25 mouse cellular contexts compared by ENCODE assay signal in the genomic region with DNA sequence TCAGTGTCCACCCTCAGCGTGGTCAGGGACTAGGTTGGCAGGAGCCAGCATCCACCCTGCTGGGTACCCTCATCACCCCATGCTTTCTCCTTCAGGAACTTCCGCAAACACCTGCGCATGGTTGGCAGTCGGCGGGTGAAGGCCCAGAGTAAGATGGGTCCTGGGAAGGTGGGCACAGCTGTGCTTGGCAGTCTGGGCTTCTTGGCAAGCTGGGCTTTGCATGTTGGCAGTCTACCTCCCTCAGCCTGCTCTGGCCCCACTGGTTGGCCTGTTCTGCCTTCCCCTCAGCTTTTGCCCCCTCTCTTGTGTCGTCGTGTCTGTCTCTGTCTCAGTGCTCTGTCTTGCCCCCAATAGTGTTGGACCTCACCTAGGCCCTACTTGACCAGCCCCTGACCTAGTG. TPM values are rescaled to one million over a fixed set of nuclear protein-coding genes. Genes with fewer than 3 reads are reported as not detected.
DNase-seq lines count a peak whose midpoint lies in the region; ATAC-seq and TF ChIP-seq lines count a peak whose summit lies in the region.
"Had no signal": no experiment of that assay in that cellular context is flagged by ENCODE, and none has a peak within 500 bp of the region (broad histone marks: within the 10 kb centered on the region; RNA-seq: fewer than 3 reads in every experiment).

No protein-coding gene starts in this region.

- DNase-seq in forebrain, embryonic 11.5 days (ENCODE audit: low spot score) = no peak
- no peak for DNase-seq in layer of hippocampus, adult 2 months (ENCODE audit: low spot score in 2 of 2)
- DNase-seq in layer of hippocampus, postnatal 25 days (ENCODE audit: extremely low spot score in 1 of 2, low spot score in 1 of 2) = no peak
- DNase-seq: adrenal gland, adult 2 months; adrenal gland, postnatal 10 days; adrenal gland, postnatal 25 days; cerebellum, adult 11 months; cerebellum, adult 18-20 months; cerebellum, adult 8-10 months; cerebellum, adult 9-11 months; cerebellum, postnatal 25 days; embryo, embryonic 11 days had no signal

- no peak overlapping the region for H3K27ac ChIP-seq in forebrain, embryonic 12.5 days
- no peak overlapping the region for H3K27ac ChIP-seq in forebrain, embryonic 11.5 days (ENCODE audit: low read depth, low read length)
- peak overlapping the region; percentile 55; the same call in 1 of the 2 replicates for H3K27ac ChIP-seq in layer of hippocampus, adult 2 months
- H3K27ac ChIP-seq: embryonic facial prominence, embryonic 13.5 days; embryonic facial prominence, embryonic 15.5 days had no signal

- H3K36me3 ChIP-seq in forebrain, embryonic 12.5 days (replicated peaks) = peaks cover 61% of the 10 kb centered on the region
- H3K36me3 ChIP-seq in forebrain, embryonic 11.5 days (ENCODE audit: control insufficient read depth, insufficient read depth, low read length) = no peaks in the 10 kb centered on the region

- H3K9ac ChIP-seq in forebrain, embryonic 12.5 days = 0 out of 2 replicates have a peak overlapping the region, but pooled peaks have one; percentile 8
- no peak overlapping the region for H3K9ac ChIP-seq in forebrain, embryonic 11.5 days (ENCODE audit: low read length)
- H3K9ac ChIP-seq: embryonic facial prominence, embryonic 15.5 days had no signal

- no peaks in the 10 kb centered on the region for H3K9me3 ChIP-seq in forebrain, embryonic 12.5 days
- H3K9me3 ChIP-seq in forebrain, embryonic 11.5 days (ENCODE audit: control insufficient read depth, low read length) = no peaks in the 10 kb centered on the region
- H3K9me3 ChIP-seq: embryonic facial prominence, embryonic 13.5 days; embryonic facial prominence, embryonic 15.5 days; forebrain, embryonic 10.5 days had no signal

- peaks cover 19% of the 10 kb centered on the region for H3K4me1 ChIP-seq in forebrain, embryonic 12.5 days
- H3K4me1 ChIP-seq in forebrain, embryonic 11.5 days (replicated peaks; ENCODE audit: control insufficient read depth, insufficient read depth, low read length) = peaks cover 7% of the 10 kb centered on the region

- no peaks in the 10 kb centered on the region for H3K27me3 ChIP-seq in forebrain, embryonic 12.5 days
- no peaks in the 10 kb centered on the region for H3K27me3 ChIP-seq in forebrain, embryonic 11.5 days (ENCODE audit: control insufficient read depth, insufficient read depth, low read length)
- H3K27me3 ChIP-seq: embryonic facial prominence, embryonic 13.5 days; embryonic facial prominence, embryonic 15.5 days had no signal

- no peak for TF ChIP-seq CTCF in layer of hippocampus, adult 2 months (conservative IDR thresholded peaks at IDR 0.05)

- no peak overlapping the region for H3K4me3 ChIP-seq in forebrain, embryonic 12.5 days (replicated peaks)
- no peak overlapping the region for H3K4me3 ChIP-seq in forebrain, embryonic 11.5 days (ENCODE audit: low read depth, low read length)
- H3K4me3 ChIP-seq in layer of hippocampus, adult 2 months = peak overlapping the region; percentile 24; the same call in 1 of the 2 replicates
- H3K4me3 ChIP-seq: embryonic facial prominence, embryonic 13.5 days; embryonic facial prominence, embryonic 15.5 days; erythroblast, embryonic 14.5 days; forebrain, embryonic 10.5 days had no signal

- ATAC-seq in forebrain, embryonic 12.5 days (ENCODE audit: low FRiP score) = no peak
- no peak for ATAC-seq in forebrain, embryonic 11.5 days (replicated peaks; ENCODE audit: low FRiP score)
- ATAC-seq: forebrain, embryonic 14.5 days; forebrain, embryonic 16.5 days had no signal

- H3K4me2 ChIP-seq in forebrain, embryonic 12.5 days = no peak overlapping the region
- H3K4me2 ChIP-seq in forebrain, embryonic 11.5 days (ENCODE audit: low read depth, low read length, severe bottlenecking) = no peak overlapping the region
- H3K4me2 ChIP-seq: embryonic facial prominence, embryonic 13.5 days; embryonic facial prominence, embryonic 15.5 days had no signal

- WGBS in forebrain, embryonic 12.5 days = 91% methylated on average over 7 of the region's 7 CpGs
- WGBS in forebrain, embryonic 11.5 days = 94% methylated on average over 7 of the region's 7 CpGs

RNA-seq across cellular contexts. Expression of gene Nsmf, which starts 4.8 kb away (rescaled TPM):
- 103 and 112 TPM in 2 replicates for polyA plus RNA-seq in forebrain, embryonic 12.5 days (2016; fragmentation: Nextera tagmentation; extraction: Ambion mirVana)
- polyA plus RNA-seq in forebrain, embryonic 11.5 days (2014; fragmentation: Nextera tagmentation; extraction: Ambion mirVana) = 68.0 and 81.2 TPM in 2 replicates
- 1,000 to 10,000 TPM in 1 of 2 experiments, 100 to 1,000 TPM in 1; 975 to 1,037 TPM for total RNA-seq in layer of hippocampus, adult 2 months (2021)
- 100 to 1,000 TPM; 985 to 995 TPM for total RNA-seq in layer of hippocampus, postnatal 25 days (2021)

RNA-seq across cellular contexts. Expression of gene Entpd8, which starts 21.2 kb away (rescaled TPM):
- polyA plus RNA-seq in forebrain, embryonic 12.5 days (2016; fragmentation: Nextera tagmentation; extraction: Ambion mirVana) = not detected in 2 replicates
- not detected in 2 replicates for polyA plus RNA-seq in forebrain, embryonic 11.5 days (2014; fragmentation: Nextera tagmentation; extraction: Ambion mirVana)
- total RNA-seq in layer of hippocampus, adult 2 months (2021) = not detected
- total RNA-seq in layer of hippocampus, postnatal 25 days (2021) = not detected
- total RNA-seq: adrenal gland, postnatal 25 days; common myeloid progenitor, adult 5-6 weeks; ES-E14; MEL had no signal
- polyA plus RNA-seq: C2C12; embryonic facial prominence, embryonic 11.5 days; embryonic facial prominence, embryonic 13.5 days; embryonic facial prominence, embryonic 15.5 days; forebrain, embryonic 10.5 days; forebrain, embryonic 14.5 days; forebrain, embryonic 16.5 days had no signal

RNA-seq across cellular contexts. Expression of gene Noxa1, which starts 36.0 kb away (rescaled TPM):
- 0.24 TPM in 1 of 2 replicates, not detected in the other for polyA plus RNA-seq in forebrain, embryonic 12.5 days (2016; fragmentation: Nextera tagmentation; extraction: Ambion mirVana)
- polyA plus RNA-seq in forebrain, embryonic 11.5 days (2014; fragmentation: Nextera tagmentation; extraction: Ambion mirVana) = 0.31 TPM in 1 of 2 replicates, not detected in the other
- not detected for total RNA-seq in layer of hippocampus, adult 2 months (2021)
- not detected for total RNA-seq in layer of hippocampus, postnatal 25 days (2021)
- total RNA-seq: adrenal gland, adult 2 months; adrenal gland, postnatal 10 days; adrenal gland, postnatal 25 days had no signal
- polyA plus RNA-seq: adrenal gland, adult 2 months; C2C12; embryonic facial prominence, embryonic 11.5 days; embryonic facial prominence, embryonic 13.5 days; forebrain, embryonic 14.5 days; forebrain, embryonic 16.5 days; frontal cortex, adult 2 months had no signal
